11 mouse cellular contexts compared by ENCODE assay signal in the genomic region with DNA sequence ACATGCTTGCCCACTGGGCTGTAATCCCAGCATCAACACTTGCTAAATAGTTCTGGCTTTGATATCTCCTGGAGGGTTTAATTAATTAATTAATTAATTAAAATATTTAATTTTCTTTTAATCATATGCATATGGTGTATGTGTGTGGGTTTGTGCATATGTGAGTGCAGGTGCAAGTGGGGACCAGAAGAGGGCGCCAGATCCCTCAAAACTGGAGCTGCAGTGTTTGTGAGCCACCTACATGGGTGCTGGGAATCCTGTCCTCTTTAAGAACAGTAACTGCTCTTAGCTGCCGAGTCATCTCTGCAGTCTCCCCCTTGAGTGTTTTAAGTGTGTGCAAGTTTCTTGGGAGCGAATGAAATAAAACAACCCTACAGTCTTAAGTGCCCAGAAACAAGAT.
"Had no signal": no experiment of that assay in that cellular context is flagged by ENCODE, and none has a peak within 500 bp of the region (broad histone marks: within the 10 kb centered on the region; RNA-seq: fewer than 3 reads in every experiment).

No protein-coding gene starts in this region.

- H3K36me3 ChIP-seq: limb, embryonic 15.5 days had no signal

- H3K9me3 ChIP-seq: kidney, embryonic 15.5 days; limb, embryonic 15.5 days; midbrain, embryonic 13.5 days; neural tube, embryonic 15.5 days had no signal

- H3K27me3 ChIP-seq: kidney, embryonic 15.5 days; limb, embryonic 15.5 days; liver, embryonic 12.5 days; midbrain, embryonic 13.5 days; neural tube, embryonic 15.5 days had no signal

- H3K4me1 ChIP-seq: midbrain, embryonic 13.5 days had no signal

- DNase-seq: kidney, adult 2 months; kidney, postnatal 14 days; layer of hippocampus, adult 9-11 months; layer of hippocampus, postnatal 36 days; thymus, postnatal 4 days had no signal

- H3K27ac ChIP-seq: kidney, embryonic 15.5 days; limb, embryonic 15.5 days; liver, embryonic 12.5 days; midbrain, embryonic 13.5 days; neural tube, embryonic 15.5 days had no signal

- H3K4me3 ChIP-seq: kidney, embryonic 15.5 days; limb, embryonic 15.5 days; liver, embryonic 12.5 days; midbrain, embryonic 13.5 days; myocyte; neural tube, embryonic 15.5 days had no signal
